Mouse (Mus musculus) embryo, embryonic 10 days (tissue): ENCODE results near the gene Eps8l3.

Experiments used
- DNase-seq: peaks from one replicate; pipeline ENCODE4 v3.0.0-alpha.2; 2015; ENCODE audit warnings: low spot score

Eps8l3 gene

DNA sequence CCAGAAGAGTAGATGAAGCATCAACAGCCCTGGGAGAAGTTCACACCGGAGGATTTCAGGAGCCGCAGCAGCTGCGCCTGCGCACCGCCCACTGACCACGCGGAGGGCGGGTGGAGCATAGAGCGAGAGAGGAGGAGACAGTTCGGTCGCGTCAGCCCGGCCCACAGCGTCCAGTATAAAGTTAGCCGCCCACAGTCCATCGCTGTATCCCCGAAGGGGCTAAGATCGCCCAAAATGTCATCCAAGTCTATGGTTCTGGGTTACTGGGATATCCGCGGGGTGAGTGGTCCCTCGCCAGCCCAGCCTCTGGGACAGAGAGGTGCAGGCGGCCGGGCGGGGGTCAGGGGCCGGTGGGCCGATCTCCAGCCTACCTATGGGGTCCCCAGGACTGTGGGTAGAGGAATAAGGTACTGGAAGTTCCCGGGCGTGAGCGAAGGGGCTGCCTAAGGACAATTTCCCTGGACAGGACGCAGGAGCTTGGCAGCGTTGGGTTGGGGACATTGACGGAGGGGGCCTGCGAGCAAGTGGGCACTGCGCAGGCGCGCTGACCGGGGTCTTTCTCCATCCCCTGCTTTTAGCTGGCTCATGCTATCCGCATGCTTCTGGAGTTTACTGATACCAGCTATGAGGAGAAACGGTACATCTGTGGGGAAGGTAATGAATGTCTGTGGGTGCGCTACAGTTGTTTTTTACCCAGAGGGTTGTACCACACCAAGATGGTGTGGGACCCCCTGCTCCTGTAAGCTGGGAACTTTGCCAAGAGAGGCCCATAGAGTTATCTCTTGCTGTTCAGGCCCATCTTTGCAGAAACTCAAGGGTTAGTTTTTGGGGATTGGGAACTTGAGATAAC lies 18.9 kb downstream of the Eps8l3 start, which contains the start of gene Gstm5:
Gene Gstm5 (plus strand): TSS at position 102 of the 850 bp plus-strand sequence.
- DNase-seq: peak; percentile 92

DNA sequence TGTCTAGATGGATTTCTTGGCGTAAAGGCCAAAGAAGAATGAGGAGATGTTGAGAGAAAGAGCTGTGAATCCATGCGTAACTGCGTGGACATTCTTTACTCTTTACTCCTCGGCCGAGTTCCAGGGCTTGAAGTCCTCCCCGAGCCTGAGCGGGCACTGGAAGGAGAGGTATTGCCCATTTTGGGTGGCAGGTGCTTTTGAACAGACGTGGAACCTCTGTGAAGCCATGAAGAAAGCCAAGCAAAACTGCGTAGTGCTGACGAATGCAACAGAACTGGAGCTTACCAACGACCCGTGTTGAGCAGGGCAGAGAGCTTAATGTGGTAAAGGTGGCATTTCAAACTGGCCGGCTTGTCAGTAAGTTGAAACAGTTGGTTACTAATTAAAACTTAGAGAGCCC lies 21.7 kb downstream of the Eps8l3 start:
- no peak for DNase-seq

DNA sequence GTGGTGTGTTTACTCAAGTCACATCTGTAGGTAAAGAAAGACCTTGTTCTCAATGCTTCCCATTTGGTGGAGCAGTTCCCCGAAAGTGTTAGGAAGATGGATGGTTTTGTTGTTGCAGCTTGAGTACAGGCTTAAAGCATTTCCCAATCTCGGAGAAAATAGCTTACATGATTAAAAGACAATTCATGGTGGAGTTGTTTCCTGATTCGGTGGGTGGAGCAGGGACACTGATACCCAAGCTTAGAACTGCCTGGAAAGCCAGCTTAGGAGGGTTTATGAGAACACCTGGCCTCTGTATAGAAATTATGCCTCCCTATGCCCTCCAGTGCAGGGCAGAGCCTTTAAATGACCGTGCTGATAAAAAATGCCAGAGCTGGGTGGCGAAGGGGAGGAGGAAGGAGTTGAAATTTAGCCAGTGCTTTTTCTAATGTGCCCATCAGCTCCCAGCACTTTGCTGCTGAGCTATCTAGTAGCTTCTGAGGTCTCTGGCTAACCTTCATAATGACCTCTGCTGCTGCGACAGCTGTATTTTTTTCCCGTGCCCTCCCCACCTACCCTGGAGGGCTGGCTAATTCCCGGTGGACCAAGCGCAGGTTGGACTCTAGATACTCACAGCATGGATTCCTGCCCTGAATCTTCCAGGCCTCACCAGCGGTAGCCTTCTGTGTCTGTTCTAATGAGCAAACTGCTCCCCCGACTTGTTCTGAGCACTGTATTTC lies 24.1 kb downstream of the Eps8l3 start:
- no peak for DNase-seq

DNA sequence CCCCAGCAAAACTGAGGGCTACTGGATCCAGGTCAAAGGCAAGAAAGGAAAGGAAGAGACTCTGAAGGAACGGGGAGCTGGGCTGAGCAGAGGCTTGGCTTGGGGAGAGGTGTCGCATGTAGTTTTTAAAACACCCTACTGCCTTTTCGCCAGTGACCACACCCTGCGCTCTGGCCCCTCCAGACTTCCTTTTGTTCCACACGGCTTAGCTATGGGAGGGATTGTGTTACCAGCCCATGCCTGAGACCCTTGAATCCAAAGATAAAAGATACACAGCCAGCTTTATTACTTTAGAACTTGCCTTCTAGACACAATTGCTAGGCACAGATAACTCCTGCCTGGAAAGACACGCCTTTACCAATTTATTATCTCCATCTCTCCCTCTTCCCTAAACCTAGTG lies 28.9 kb downstream of the Eps8l3 start:
- no peak for DNase-seq

DNA sequence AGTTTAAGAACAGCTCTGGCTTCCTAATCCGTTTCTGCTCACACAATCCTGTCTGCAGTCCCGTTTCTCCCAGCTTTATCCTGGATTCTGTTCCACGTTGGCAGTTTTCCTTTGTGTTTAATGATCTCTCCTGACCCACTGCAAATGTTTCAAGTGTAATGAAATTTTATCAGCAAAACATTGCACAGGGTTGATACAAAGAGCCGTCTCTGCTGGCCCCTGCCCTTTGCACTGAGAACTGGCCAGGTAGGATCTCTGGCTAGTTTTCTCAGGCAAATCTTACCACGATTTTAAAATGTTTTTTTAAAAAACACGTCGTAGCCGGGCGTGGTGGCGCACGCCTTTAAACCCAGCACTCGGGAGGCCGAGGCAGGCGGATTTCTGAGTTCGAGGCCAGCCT lies 39.6 kb downstream of the Eps8l3 start:
- no peak for DNase-seq

DNA sequence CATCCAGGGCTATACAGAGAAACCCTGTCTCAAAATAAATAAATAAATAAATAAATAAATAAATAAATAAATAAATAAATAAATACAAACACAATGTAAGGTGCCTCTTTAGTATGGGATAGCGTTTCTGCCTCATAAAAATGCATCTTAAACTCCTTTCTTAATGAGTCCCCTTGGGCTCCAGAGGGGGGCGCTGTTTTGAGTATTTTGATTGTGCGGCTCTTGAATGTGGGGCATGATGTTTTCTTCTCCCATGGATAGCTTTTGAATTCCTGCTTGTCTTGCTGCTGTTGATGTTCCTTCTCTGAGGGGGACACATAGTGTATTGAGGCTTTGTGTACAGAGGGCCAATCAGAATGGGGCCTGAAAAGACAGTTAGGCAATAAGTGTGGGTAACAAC lies 40.1 kb downstream of the Eps8l3 start:
- DNase-seq: no peak

DNA sequence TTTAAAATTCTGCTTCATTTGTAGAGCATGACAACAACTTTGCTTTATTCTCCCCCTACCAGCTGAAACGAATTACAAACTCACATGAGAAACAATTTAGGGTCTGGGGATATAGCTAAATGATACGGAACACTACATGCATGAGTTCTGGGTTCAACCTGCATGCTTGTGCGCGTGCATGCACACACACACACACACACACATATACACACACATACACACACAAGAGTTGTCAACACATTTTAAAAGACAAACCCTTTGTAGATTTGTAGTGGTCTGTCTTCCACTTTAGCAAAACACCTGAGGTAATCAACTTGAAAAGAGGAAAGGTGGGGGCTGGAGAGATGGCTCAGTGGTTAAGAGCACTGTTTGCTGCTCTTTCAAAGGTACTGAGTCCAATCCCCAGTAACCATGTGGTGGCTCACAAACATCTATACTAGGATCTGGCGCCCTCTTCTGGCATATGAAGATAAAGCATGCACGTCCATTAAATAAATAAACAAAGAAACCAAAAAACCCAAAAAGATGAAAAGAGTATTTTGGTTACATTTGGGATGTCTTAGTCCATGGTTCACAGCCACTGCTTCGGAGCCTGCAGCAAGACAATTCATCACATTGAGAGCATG lies 40.9 kb downstream of the Eps8l3 start:
- peak; percentile 81 for DNase-seq

DNA sequence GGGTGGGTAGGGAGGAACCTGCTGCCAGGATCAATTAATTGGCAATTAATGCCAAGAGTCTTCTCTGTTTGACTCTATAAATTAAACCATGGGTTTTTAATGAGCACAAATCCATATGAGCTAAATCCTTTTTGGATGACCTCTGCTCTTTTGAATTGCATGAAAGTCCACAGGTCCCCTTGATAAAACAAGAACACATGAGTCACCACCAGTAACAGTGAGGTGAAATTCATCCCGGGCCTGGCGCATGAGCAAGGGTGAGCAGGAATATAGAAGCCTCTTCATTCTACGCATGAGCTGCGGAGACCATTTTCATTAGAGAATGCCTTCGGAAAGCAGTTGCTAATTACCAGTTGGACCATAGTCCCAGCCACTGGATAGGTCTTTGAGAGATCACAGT lies 43.3 kb downstream of the Eps8l3 start:
- no peak for DNase-seq

DNA sequence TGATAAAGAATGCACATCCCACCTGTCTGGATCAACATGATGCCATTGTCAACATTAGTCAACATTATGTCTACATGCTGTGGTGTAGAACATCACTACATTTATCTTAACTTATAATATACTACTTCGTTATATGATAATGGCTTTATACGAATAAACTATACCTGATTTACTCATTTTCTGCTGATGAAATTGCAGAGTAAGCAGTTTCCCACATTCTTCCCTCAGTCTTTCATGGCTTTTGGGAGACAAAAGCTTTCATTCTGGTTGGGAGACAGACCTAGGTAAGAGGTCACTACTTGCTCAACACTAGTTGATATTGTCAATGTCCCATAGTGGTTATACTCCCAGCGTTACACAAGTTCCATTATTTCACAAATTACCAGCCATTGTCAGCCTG lies 48.3 kb downstream of the Eps8l3 start:
- DNase-seq: no peak

DNA sequence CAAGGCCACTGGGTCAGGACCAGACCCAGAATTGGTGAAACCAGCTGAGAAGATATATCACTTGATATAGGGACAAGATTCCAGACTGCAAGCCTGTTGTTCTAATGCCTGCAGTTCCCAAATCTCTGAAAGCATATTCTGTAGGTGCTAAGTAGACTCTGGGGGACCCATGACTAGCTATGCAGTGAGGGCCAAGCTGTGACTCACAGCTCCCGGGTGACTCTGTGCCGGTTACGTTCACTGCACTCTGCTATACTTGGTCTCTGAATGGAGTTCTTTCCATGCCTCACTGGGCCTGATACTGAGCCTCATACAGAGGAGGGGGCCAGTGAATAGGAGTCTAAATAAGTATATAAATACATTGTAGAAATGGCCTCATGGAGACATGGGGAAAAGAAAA lies 50.8 kb downstream of the Eps8l3 start:
- DNase-seq: no peak

DNA sequence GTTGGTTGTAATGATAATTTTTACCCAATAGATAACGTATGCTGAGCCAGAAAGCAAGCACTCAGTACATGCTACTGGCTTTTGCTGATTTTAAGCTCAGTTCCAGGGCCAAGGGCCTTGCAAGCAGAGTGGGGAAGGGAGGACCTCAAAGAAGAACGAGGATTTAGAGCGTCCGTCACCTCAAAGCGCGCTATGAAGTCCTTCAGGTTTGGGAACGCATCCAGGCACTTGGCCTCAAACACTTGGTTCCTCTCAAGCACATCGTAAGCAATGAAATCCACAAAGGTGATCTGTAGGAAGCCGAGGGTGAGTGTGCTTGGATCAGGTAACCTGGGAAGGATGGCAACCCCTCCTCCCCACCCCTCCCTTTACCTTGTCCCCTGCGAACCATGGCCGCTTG lies 51.7 kb downstream of the Eps8l3 start:
- no peak for DNase-seq

DNA sequence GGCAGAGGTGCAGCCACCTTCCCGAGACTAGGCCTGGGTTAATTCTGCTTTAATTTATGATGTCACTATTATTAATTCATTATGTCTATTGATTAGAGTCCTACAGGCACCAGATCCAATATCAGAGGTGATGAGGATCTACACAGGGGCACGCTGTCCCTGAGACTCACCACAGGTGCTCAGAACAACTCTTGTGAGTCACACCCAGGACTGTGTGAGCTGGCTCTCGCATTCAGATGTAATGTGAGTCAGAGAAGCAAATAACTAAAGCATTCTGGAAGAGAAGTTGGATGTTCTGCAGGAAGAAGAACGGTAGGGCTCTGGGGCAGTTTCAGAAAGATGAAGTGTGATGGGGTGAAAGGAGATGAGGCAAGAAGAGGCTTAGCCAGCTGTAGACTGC lies 52.2 kb downstream of the Eps8l3 start:
- DNase-seq: no peak

DNA sequence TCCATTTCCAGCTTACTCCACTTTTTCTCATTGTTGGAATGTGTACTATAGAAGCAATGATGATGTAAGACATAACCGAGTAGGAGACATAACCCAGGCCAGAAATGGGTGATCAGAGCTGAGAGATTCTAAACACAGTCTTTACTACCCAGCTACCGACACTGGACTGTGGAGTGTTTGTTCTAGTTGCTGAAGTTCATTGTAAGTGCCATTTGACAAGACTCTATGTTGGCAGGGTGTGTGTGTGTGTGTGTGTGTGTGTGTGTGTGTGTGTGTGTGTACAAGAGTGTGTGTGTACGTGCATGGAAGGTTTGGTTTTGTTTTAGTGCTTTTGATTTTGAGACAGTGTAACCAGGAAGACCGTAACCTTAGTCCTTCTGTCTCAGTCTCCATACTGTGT lies 52.7 kb downstream of the Eps8l3 start:
- no peak for DNase-seq

DNA sequence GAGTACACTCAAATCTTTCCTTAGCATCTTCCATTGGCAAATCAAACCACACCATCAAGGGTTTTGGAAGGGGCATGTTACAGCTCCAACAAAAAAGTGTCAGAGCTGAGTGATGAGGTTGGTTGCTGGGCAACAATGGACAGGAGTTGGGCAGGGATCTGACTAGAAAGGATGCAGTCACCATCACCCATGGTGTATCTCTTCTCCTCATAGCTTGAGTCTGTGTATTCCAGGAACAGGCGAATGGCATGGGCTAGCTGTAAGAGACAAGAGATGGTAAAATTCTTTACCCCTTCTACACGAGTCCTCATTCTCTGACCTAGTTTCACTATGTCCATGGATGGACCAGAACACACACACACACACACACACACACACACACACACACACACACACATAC lies 54.1 kb downstream of the Eps8l3 start:
- no peak for DNase-seq

DNA sequence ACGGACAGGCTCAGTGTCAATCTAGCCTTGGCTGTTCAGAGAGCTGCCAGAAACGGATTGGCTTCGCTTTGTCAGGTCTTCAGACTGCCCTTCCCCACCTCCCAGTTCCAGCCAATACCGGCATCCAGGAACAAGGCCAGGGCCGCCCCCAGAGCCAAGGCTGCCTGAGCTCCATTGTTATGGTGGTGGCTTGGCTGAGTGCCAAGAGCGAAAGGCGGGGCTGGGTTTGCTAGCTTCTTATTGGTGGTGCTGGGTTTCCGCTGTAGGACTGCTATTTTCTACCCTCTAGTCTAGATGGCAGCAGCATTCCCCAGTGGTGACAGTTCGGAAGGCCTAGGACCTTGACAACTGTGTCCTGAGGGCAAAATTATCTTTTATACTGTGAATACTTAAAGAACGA lies 54.6 kb downstream of the Eps8l3 start, which contains the start of gene Gstm7:
Gene Gstm7 (minus strand): TSS at position 148 of the 400 bp plus-strand sequence.
- DNase-seq: peak; percentile 97

DNA sequence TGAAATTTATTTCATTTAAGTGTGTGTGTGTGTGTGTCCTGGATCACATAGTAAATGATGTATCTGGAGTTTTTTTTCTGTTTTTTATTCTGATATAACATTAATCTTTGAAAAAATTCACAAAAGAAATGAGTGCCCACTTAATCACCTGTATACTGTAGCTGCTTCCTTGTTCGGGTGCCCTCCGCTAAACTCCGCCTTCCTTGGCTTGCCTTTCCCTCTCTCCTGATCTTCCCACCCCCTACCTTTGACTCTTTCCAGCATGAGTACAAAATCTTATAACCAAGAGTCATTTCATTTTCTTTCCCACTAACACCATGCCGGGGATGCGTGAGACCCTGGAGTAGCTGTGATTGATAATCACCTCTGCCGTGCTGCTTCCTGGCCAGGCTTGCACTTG lies 55.1 kb downstream of the Eps8l3 start:
- DNase-seq: no peak

DNA sequence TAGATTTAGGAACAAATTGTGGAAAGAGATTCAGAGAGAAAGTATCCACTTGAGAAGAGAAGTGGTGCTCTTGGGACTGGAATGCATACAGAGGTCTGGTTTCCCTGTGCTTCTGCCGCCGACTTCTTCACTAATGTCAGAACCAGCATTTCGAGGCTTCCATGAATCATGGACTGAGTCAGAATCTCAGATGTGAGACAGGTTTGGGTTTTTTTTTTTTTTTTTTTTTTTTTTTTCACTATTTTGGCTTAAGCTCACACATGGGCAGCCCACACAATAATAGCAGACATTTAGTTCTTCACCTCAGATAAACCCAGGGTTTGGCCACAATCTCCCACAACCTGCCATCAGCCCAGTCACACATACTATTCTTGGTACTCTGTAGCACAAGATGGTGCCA lies 58.2 kb downstream of the Eps8l3 start:
- no peak for DNase-seq

DNA sequence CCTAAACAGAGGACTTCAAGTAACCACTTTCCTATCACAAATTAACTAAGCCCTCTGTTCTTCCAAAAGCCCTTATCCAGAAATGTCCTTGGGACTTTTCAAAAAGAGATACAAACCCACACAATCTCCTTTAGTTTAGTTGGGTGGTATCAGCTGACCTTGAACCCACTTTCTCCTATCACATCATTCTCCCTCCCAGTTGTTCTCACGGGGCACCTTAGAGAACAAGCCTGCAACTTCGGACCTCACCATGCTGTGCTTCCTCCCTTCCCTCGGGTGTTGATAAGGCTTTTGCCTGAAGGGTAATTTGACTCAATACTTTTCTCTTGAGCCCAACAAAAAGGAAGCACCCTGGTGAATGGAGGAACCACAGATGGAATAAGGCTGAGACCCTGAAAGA lies 58.9 kb downstream of the Eps8l3 start:
- DNase-seq: no peak

DNA sequence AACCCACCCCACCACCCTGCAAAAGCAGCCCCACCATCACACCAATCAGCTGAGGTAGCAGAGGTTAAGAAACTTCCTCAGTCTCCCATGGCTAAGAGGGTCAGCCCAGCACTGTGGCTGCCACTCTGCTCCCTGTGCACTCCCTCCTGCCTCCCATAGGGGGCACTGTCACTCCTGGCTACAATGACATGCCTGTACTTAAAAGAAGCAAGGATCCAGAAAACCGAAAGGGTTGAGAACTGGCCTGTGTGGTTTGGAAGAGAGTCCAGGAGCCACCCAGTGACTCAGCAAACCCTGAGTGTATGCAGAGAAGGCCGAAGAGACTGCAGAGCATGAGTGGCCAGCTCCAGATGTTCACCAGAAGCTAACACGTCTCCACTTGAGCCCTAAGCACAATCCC lies 62.4 kb downstream of the Eps8l3 start:
- peak; percentile 79 for DNase-seq

DNA sequence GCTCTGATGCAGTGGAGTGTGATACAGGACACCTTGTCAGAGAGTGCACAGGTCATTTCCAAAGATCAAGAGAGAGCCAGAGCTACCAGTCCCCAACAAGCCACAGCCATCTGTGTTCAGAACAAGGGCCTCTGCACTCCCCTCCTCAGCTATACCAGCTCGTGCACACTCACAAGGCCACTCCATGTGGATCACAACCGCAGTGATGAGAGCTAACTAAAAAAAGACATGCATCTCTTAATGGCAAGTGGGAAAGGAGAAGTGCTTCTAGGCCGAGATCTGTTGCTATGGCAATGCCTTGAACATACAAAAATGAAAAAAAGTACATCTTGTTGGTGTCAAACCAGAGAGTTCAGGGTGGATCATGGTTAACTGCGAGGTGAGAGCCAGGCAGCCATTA lies 62.8 kb downstream of the Eps8l3 start:
- no peak for DNase-seq

DNA sequence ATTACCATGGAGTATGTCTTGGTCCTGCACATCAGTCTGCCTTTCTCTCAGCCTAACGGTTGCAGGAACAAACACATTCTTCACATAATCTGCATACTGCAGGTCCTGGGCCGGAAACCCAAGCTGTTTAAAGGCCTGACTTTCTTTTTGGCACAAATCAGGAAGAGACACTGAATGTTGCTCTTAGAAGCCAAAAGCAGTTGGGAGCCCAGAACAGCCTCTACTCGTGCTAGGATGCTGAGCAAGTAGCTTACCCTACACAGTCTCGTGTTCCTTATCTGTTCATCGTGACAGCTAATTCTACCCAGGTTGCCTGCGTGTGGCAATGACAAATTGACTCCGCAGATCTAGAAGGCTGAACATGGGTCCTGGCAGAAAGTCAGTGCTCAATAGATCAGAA lies 63.5 kb downstream of the Eps8l3 start:
- no peak for DNase-seq

DNA sequence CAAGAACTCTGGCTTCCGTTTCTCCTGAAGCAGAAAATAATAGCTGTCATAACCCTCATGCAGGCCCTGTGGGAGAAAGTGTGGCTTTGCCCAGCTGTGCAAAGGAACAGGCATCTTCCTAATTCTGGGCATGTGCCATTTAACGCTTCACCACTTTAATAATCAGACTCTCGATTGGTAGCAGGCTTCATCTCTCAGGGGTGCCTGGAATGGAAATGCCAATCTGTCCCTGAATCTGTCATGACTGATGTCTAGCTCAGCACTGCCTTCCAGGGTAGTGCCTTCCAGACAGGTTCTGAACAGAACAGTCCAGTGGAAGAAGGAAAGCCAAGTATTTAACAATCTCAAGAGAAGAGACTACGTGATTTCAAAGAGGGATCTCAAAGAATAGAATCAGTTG lies 64.2 kb downstream of the Eps8l3 start:
- DNase-seq: no peak
